Mouse (Mus musculus) urinary bladder, postnatal 4 days (tissue): ENCODE results near the gene Tff3.

Experiments used
- DNase-seq, 2 experiments: peaks; one replicate each; pipeline ENCODE4 v3.0.0; 2021 to 2022; ENCODE audit warnings: low spot score in 2 of 2

Gene Tff3

GRCm38 (mm10) chr17:31077561-31077960 is 51.9 kb downstream of the Tff3 start:
- DNase-seq: no peak

GRCm38 (mm10) chr17:31075471-31075870 is 54.0 kb downstream of the Tff3 start:
- no peak for DNase-seq
